Mouse (Mus musculus) forebrain, embryonic 11.5 days (tissue): ENCODE results near the gene Chsy1. TPM values are rescaled to one million over a fixed set of nuclear protein-coding genes. Genes with fewer than 3 reads are reported as not detected.
A peak's percentile ranks its signal among the peaks of the same experiment; 100 is the strongest.

Source experiments
- ATAC-seq: fragments of 200-750 bp; cut with Nextera tagmentation; replicated peaks from 2 replicates; pipeline ENCODE4 v1.8.0; 2017; ENCODE audit warnings: moderate TSS enrichment; ENCODE audit not compliant: low FRiP score
- DNase-seq: peaks from one replicate; pipeline ENCODE4 v3.0.0-alpha.2; 2017; ENCODE audit warnings: low spot score
- H3K27ac ChIP-seq: fragments of 300-500 bp; sonication (generic); 2 replicates; pipeline ENCODE4 v1.5.1; 2014; ENCODE audit warnings: low read depth, low read length
- H3K27me3 ChIP-seq: fragments of 300-500 bp; sonication (generic); 2 replicates; pipeline ENCODE4 v1.6.1; 2014; ENCODE audit warnings: mild to moderate bottlenecking, low read length, mixed read lengths; ENCODE audit not compliant: control insufficient read depth, insufficient read depth
- H3K36me3 ChIP-seq: fragments of 300-500 bp; sonication (generic); 2 replicates; pipeline ENCODE4 v1.6.1; 2014; ENCODE audit warnings: mild to moderate bottlenecking, low read length, moderate library complexity, mixed read lengths; ENCODE audit not compliant: control insufficient read depth, insufficient read depth
- H3K4me1 ChIP-seq: fragments of 300-500 bp; sonication (generic); replicated peaks from 2 replicates; pipeline ENCODE4 v1.6.1; 2014; ENCODE audit warnings: low read length, mixed read lengths; ENCODE audit not compliant: control insufficient read depth, insufficient read depth
- H3K4me2 ChIP-seq: fragments of 300-500 bp; sonication (generic); 2 replicates; pipeline ENCODE4 v1.6.1; 2014; ENCODE audit warnings: low read depth, mild to moderate bottlenecking, low read length, moderate library complexity, mixed read lengths; ENCODE audit not compliant: severe bottlenecking
- H3K4me3 ChIP-seq: fragments of 300-500 bp; sonication (generic); 2 replicates; pipeline ENCODE4 v1.5.1; 2014; ENCODE audit warnings: low read depth, low read length
- H3K9ac ChIP-seq: fragments of 300-500 bp; sonication (generic); 2 replicates; pipeline ENCODE4 v1.6.1; 2014; ENCODE audit warnings: low read length
- H3K9me3 ChIP-seq: fragments of 300-500 bp; sonication (generic); 2 replicates; pipeline ENCODE4 v1.6.1; 2016; ENCODE audit warnings: low read length, mixed read lengths; ENCODE audit not compliant: control insufficient read depth
- WGBS: fragments of 180-500 bp; shearing (Covaris S2); extraction: QIAGEN DNeasy Blood & Tissue Kit; methylation state at CpG from one replicate; pipeline ENCODE4 v1.1.7; 2014; 5-methylcytosine and 5-hydroxymethylcytosine counted together
- polyA plus RNA-seq: library from polyadenylated mRNA; unstranded; fragments of >200 nt; fragmentation: Nextera tagmentation; extraction: Ambion mirVana; gene quantifications from 2 replicates; pipeline ENCODE4 v1.2.1, GENCODE M21; 2014

The Chsy1 gene
- polyA plus RNA-seq, 1 experiment from 2014 or later = 17.7 TPM

DNA sequence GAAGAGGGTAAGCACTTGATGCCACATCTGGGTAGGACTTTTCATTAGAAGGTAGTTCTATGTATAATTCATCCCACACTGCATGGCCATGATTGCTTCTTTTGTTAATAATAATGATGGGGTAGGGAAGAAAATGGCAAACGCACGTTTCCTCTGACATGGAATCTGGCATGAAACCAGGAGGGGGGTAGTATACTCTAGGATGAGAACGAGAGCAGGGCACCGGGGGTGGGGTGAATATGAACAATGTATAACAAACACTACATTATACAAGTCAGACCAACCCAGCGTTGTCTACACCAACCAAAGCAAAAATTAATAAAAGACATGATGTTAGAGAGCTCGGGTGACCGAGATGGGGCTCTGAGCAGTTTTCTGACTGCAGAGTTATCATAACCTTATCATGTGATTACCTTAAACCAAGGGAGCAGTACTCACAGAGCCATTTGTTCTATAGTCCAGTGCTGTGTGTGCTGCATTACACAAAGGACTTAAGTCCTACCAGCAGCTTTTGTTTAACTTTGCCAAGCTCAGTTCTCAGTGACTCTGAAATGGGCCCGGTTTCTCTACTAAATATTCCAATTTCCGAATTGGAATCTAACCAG, 55.2 kb downstream of the Chsy1 start:
- Histone ChIP-seq H3K27me3 (no peaks in the 10 kb centered on the region), H3K9ac (no peak overlapping the region), H3K36me3 (no peaks in the 10 kb centered on the region), H3K4me1 (no peaks in the 10 kb centered on the region), H3K4me2 (no peak overlapping the region), H3K4me3 (no peak overlapping the region), H3K9me3 (no peaks in the 10 kb centered on the region), H3K27ac (no peak overlapping the region)
- DNase-seq = peak; percentile 37
- no peak for ATAC-seq
- 74% methylated on average over 9 of the region's 9 CpGs for WGBS

DNA sequence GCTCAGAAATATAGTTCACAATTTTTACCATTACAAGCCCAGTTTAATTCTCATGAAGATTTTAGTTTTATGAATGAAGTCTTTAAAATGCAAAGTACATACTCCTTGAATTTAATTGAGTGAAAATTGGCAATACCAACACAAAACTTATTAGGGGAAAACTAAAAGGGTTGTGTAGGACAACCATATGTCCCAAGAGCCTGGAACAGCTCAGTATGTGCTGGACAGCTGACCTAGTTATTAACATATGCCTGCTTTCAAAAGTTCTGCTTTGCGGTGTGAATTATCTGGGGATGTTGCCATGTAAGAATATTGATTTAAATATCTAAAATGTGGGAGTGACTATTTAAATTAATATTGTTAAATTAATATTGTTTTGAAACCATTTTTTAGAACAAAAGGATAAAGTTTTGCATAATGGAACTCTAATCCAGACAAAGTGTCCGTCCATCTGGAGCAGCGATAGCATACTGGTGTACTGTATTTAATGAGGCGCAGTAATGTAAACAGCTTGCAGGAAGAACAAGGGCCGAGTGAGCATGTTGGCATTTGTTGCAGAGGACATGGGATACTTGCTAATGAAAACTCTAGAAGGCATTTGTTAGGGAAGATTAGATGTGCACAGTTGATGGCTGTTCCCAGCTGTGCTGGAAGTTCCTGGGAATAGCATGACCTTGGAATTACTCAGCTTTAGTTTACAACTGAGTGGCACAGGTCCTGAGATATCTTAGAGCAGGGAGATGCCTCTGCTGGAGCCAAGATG, 55.9 kb downstream of the Chsy1 start:
- H3K9ac ChIP-seq = no peak overlapping the region
- H3K36me3 ChIP-seq = no peaks in the 10 kb centered on the region
- 67% methylated on average over 5 of the region's 5 CpGs for WGBS
- H3K27ac ChIP-seq = no peak overlapping the region
- DNase-seq (peak; percentile 27), ATAC-seq (no peak)
- no peak overlapping the region for H3K4me2 ChIP-seq
- no peaks in the 10 kb centered on the region for H3K4me1 ChIP-seq
- no peaks in the 10 kb centered on the region for H3K9me3 ChIP-seq
- no peaks in the 10 kb centered on the region for H3K27me3 ChIP-seq
- H3K4me3 ChIP-seq = no peak overlapping the region

DNA sequence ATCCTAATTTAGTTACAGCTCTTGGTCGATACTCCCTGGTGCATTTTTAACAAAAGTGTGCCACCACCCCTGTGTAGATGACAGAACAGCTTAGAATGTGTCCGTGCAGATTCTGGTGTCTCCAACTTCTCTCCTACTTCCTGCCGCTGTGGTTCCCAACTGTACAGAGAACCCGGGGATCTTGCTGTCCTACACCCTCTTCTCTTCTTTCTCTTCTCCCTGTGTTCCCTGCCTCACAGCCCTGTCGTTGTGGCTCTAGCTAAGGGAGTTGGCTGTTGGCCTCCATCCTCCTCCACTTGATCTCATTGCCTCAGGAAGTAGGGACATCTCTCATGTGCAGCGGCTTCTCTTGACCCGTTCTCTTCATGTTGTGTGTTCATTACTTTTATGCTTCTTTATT, 59.6 kb downstream of the Chsy1 start:
- no peak overlapping the region for H3K4me3 ChIP-seq
- no peak overlapping the region for H3K27ac ChIP-seq
- WGBS = 92% methylated on average over 7 of the region's 7 CpGs
- ATAC-seq (no peak), DNase-seq (peak; percentile 3)
- no peak overlapping the region for H3K4me2 ChIP-seq
- H3K9ac ChIP-seq = no peak overlapping the region
- no peaks in the 10 kb centered on the region for H3K4me1 ChIP-seq
- no peaks in the 10 kb centered on the region for H3K27me3 ChIP-seq
- H3K36me3 ChIP-seq = no peaks in the 10 kb centered on the region; the same call in 1 of the 2 replicates
- H3K9me3 ChIP-seq = no peaks in the 10 kb centered on the region

DNA sequence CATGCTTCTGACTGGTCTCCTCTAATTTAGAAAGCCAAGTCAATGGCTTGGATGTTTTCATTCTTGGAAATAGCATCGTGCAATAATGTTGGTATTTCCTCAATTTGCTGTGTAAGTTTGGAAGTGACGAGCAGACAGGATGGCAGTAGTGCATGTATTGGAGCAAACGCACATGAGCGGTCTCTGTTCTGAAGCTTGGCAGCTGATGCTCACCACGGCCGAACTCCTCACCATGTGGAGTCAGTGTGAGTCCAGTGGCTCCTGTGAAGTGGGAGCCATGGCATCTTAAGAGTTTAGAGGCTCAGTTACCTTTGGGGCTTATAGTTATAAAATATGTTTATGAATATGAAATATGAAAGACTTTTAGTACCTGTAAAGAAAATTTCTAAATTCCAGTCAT, 60.2 kb downstream of the Chsy1 start:
- no peak overlapping the region for H3K4me2 ChIP-seq
- no peak for ATAC-seq
- no peak overlapping the region for H3K27ac ChIP-seq
- peak; percentile 39 for DNase-seq
- no peaks in the 10 kb centered on the region for H3K9me3 ChIP-seq
- no peak overlapping the region for H3K4me3 ChIP-seq
- H3K4me1 ChIP-seq = no peaks in the 10 kb centered on the region
- no peak overlapping the region for H3K9ac ChIP-seq
- no peaks in the 10 kb centered on the region for H3K27me3 ChIP-seq
- WGBS = 93% methylated on average over 6 of the region's 6 CpGs
- no peaks in the 10 kb centered on the region; the same call in 1 of the 2 replicates for H3K36me3 ChIP-seq

DNA sequence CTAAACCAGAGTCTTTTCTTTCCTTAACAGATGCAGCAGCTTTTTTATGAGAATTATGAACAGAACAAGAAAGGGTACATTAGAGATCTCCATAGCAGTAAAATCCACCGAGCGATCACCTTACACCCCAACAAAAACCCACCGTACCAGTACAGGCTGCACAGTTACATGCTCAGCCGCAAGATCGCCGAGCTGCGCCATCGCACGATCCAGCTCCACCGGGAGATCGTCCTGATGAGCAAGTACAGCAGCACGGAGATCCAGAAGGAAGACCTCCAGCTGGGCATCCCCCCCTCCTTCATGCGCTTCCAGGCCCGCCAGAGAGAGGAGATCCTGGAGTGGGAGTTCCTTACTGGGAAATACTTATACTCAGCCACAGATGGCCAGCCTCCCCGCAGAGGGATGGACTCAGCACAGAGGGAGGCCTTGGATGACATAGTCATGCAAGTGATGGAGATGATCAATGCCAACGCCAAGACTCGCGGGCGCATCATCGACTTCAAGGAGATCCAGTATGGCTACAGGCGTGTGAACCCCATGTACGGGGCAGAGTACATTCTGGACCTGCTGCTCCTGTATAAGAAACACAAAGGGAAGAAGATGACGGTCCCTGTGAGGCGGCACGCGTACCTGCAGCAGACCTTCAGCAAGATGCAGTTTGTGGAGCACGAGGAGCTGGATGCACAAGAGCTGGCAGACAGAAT, 61.6 kb downstream of the Chsy1 start:
- Histone ChIP-seq H3K36me3 (no peaks in the 10 kb centered on the region; the same call in 1 of the 2 replicates), H3K4me2 (no peak overlapping the region), H3K4me3 (no peak overlapping the region), H3K9ac (no peak overlapping the region), H3K27ac (no peak overlapping the region), H3K9me3 (no peaks in the 10 kb centered on the region), H3K4me1 (no peaks in the 10 kb centered on the region), H3K27me3 (no peaks in the 10 kb centered on the region)
- DNase-seq = peak; percentile 44
- 96% methylated on average over 27 of the region's 27 CpGs for WGBS
- no peak for ATAC-seq

DNA sequence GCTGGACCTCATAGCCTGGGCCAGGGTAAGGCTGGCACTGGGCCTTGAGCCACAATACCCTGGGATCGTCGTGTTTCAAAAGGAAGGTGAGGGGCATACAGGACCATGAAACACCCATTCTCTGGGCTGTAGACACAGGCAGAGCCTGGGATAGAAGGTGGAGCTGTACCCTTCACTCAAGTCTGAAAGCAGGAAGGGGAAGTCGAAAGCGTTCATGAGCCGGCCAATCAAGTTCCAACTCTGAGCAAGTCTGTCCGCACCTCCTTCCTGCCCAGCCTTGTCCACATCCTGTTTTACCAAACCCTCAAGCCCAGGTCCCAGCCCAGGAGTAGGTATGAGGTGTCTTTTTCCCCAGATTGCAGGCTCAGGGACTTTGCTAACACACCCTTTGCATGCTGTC, 66.4 kb downstream of the Chsy1 start:
- DNase-seq (peak; percentile 40), ATAC-seq (no peak)
- Histone ChIP-seq H3K4me2 (no peak overlapping the region), H3K27ac (no peak overlapping the region), H3K4me1 (no peaks in the 10 kb centered on the region), H3K27me3 (no peaks in the 10 kb centered on the region), H3K9ac (no peak overlapping the region), H3K36me3 (no peaks in the 10 kb centered on the region; the same call in 1 of the 2 replicates), H3K4me3 (no peak overlapping the region), H3K9me3 (no peaks in the 10 kb centered on the region)
- 88% methylated on average over 6 of the region's 6 CpGs for WGBS

DNA sequence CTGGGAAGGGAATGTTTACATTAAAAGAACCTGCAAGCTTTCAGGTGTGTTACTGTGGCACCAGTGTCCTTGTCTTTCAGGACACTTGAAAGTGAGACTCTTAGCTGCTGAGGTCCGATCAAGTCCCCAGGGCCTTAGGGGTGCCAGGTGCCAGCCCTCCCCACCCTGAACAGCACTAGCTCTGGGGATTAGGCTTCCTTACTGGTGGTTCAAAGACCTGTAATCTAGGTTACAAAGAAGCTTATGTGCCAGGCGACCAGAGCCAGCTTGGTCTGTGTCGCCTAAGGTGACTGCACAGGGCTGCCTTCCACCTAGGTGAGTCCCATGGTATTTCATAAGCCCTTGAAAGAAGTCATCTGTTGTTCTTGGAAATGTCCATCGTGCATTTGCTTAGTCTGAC, 66.9 kb downstream of the Chsy1 start:
- 90% methylated on average over 4 of the region's 4 CpGs for WGBS
- Histone ChIP-seq H3K9ac (no peak overlapping the region), H3K9me3 (no peaks in the 10 kb centered on the region), H3K4me1 (no peaks in the 10 kb centered on the region), H3K27ac (no peak overlapping the region), H3K36me3 (no peaks in the 10 kb centered on the region; the same call in 1 of the 2 replicates), H3K4me2 (no peak overlapping the region), H3K4me3 (no peak overlapping the region), H3K27me3 (no peaks in the 10 kb centered on the region)
- ATAC-seq = no peak
- DNase-seq = no peak

DNA sequence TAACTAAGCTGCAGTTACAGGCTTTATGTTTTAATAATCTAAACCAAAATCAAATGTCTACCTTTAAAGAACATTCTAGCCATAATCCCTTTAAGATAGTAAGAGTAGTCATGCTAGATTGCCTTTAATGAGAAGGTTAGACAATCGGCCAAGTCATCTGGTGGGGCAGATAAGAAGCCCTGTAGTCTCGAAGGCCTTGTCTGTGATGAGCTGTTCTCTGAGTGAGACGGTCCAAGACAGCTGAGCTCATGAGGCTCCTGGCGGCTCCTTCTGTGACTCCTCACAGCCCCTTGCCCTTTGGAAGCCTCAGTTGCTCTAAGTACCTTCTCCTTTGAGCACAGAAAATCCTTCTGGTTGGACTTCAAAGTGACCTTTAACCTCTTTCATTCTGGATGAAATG, 67.6 kb downstream of the Chsy1 start:
- DNase-seq (peak; percentile 30), ATAC-seq (no peak)
- Histone ChIP-seq H3K4me3 (no peak overlapping the region), H3K4me2 (no peak overlapping the region), H3K27me3 (no peaks in the 10 kb centered on the region), H3K9ac (no peak overlapping the region), H3K9me3 (no peaks in the 10 kb centered on the region), H3K36me3 (no peaks in the 10 kb centered on the region; the same call in 1 of the 2 replicates), H3K4me1 (no peaks in the 10 kb centered on the region), H3K27ac (no peak overlapping the region)
- 86% methylated on average over 4 of the region's 4 CpGs for WGBS
